10 mouse cellular contexts compared by ENCODE assay signal in genomic region chr2:77815775-77816412, GRCm38 (mm10). TPM values are rescaled to one million over a fixed set of nuclear protein-coding genes. Genes with fewer than 3 reads are reported as not detected.
DNase-seq lines count a peak whose midpoint lies in the region; ATAC-seq and TF ChIP-seq lines count a peak whose summit lies in the region.
"Had no signal": no experiment of that assay in that cellular context is flagged by ENCODE, and none has a peak within 500 bp of the region (broad histone marks: within the 10 kb centered on the region; RNA-seq: fewer than 3 reads in every experiment).

No protein-coding gene starts in this region.

- no peak for TF ChIP-seq CTCF in gastrocnemius, adult 2 months (IDR thresholded peaks at IDR 0.05)
- no peak for TF ChIP-seq CTCF in intestine, postnatal 0 days (IDR thresholded peaks at IDR 0.05; ENCODE audit: low read depth)

- intact Hi-C loops in gastrocnemius, adult 2 months (cut with DNase I): no loop called here

- peak overlapping the region; percentile 62 for H3K9ac ChIP-seq in forebrain, embryonic 12.5 days
- H3K9ac ChIP-seq in intestine, postnatal 0 days (ENCODE audit: low read depth, low read length): 0 out of 2 replicates have a peak overlapping the region, but pooled peaks have one; percentile 17

- H3K4me1 ChIP-seq in forebrain, embryonic 12.5 days: peaks cover 14% of the 10 kb centered on the region
- no peaks in the 10 kb centered on the region for H3K4me1 ChIP-seq in intestine, postnatal 0 days (replicated peaks; ENCODE audit: control insufficient read depth, insufficient read depth, low read length)

- no peaks in the 10 kb centered on the region for H3K36me3 ChIP-seq in forebrain, embryonic 12.5 days (replicated peaks)
- no peaks in the 10 kb centered on the region for H3K36me3 ChIP-seq in intestine, postnatal 0 days (ENCODE audit: control insufficient read depth, insufficient read depth)

- 2% methylated on average over 20 of the region's 20 CpGs for WGBS in forebrain, embryonic 12.5 days
- 5% methylated on average over 20 of the region's 20 CpGs for WGBS in intestine, postnatal 0 days

- peak overlapping the region; percentile 66 for H3K27ac ChIP-seq in gastrocnemius, adult 2 months
- no peak overlapping the region for H3K27ac ChIP-seq in forebrain, embryonic 12.5 days
- no peak overlapping the region for H3K27ac ChIP-seq in intestine, postnatal 0 days (ENCODE audit: low read depth, low read length)

- no peak for DNase-seq in gastrocnemius, adult 2 months
- DNase-seq in gastrocnemius, postnatal 25 days: no peak
- DNase-seq in ZHBTc4 (ENCODE audit: low read depth, low spot score): peak; percentile 33
- DNase-seq in lung, postnatal 10 days: peak; percentile 19
- DNase-seq in testis, postnatal 14 days (ENCODE audit: low spot score): peak; percentile 66

- peak overlapping the region; percentile 100 for H3K4me2 ChIP-seq in forebrain, embryonic 12.5 days
- H3K4me2 ChIP-seq in intestine, postnatal 0 days (replicated peaks; ENCODE audit: low read depth): peak overlapping the region; percentile 84

- no peaks in the 10 kb centered on the region for H3K9me3 ChIP-seq in forebrain, embryonic 12.5 days
- no peaks in the 10 kb centered on the region for H3K9me3 ChIP-seq in intestine, postnatal 0 days (ENCODE audit: control insufficient read depth)

- 0 out of 2 replicates have a peak, but pooled peaks have one; percentile 3 for ATAC-seq in forebrain, embryonic 12.5 days (ENCODE audit: low FRiP score)
- ATAC-seq in intestine, postnatal 0 days: no peak
- ATAC-seq in erythroid progenitor cell, adult 5-6 weeks (replicated peaks; ENCODE audit: low FRiP score, poor library complexity, severe bottlenecking): no peak

- H3K27me3 ChIP-seq in forebrain, embryonic 12.5 days: peaks cover 44% of the 10 kb centered on the region
- H3K27me3 ChIP-seq in intestine, postnatal 0 days (replicated peaks; ENCODE audit: control insufficient read depth, insufficient read depth, low read length): peaks cover 23% of the 10 kb centered on the region

- H3K4me3 ChIP-seq in gastrocnemius, adult 2 months: peak overlapping the region; percentile 77
- H3K4me3 ChIP-seq in forebrain, embryonic 12.5 days (replicated peaks): peak overlapping the region; percentile 72
- peak overlapping the region; percentile 54 for H3K4me3 ChIP-seq in intestine, postnatal 0 days (ENCODE audit: low read depth, low read length)
- H3K4me3 ChIP-seq: erythroblast, embryonic 14.5 days; myocyte had no signal

RNA-seq across cellular contexts. Expression of gene Zfp385b, which starts 3.5 kb away (rescaled TPM):
- 1 to 10 TPM; 2.5 to 8.4 TPM for total RNA-seq in gastrocnemius, adult 2 months (2021)
- total RNA-seq in gastrocnemius, postnatal 25 days (2021): 10 to 100 TPM in 1 of 2 experiments, 1 to 10 TPM in 1; 3.7 to 15.2 TPM
- 2.9 and 3.7 TPM in 2 replicates for polyA plus RNA-seq in forebrain, embryonic 12.5 days (2016; fragmentation: Nextera tagmentation; extraction: Ambion mirVana)
- polyA plus RNA-seq in intestine, postnatal 0 days (2015; fragmentation: Nextera tagmentation; extraction: Ambion mirVana): 14.3 and 15.5 TPM in 2 replicates
- total RNA-seq in erythroid progenitor cell, adult 5-6 weeks (2015; ENCODE audit: low replicate concordance): not detected in 2 replicates
- not detected in 2 replicates for total RNA-seq in erythroid progenitor cell, adult 5-6 weeks (2017; ENCODE audit: low replicate concordance)
- polyA plus RNA-seq: erythroblast, embryonic 14.5 days had no signal

Comparison
In these comparisons a context has a peak if more than half of its experiments do, and no peak if none do; other contexts are left out.
1. DNase-seq: peak in ZHBTc4 (single experiment), lung, postnatal 10 days (single experiment) and testis, postnatal 14 days (single experiment); none in gastrocnemius, adult 2 months (single experiment) and gastrocnemius, postnatal 25 days (single experiment).
2. Peak in every context shown above with its lines, with median percentiles within 50 percentile points of each other: H3K4me3 ChIP-seq.